Comparison of ENCODE assay signal across 9 mouse cellular contexts in genomic region chr19:18578216-18579011, GRCm38 (mm10). TPM values are rescaled to one million over a fixed set of nuclear protein-coding genes. Genes with fewer than 3 reads are reported as not detected.
A peak's percentile ranks its signal among the peaks of the same experiment; 100 is the strongest.
DNase-seq lines count a peak whose midpoint lies in the region; ATAC-seq and TF ChIP-seq lines count a peak whose summit lies in the region.
"Had no signal": no experiment of that assay in that cellular context is flagged by ENCODE, and none has a peak within 500 bp of the region (broad histone marks: within the 10 kb centered on the region; RNA-seq: fewer than 3 reads in every experiment).

No protein-coding gene starts in this region.

- peak overlapping the region; percentile 70 for H3K27ac ChIP-seq in lung, embryonic 15.5 days
- H3K27ac ChIP-seq in embryonic facial prominence, embryonic 15.5 days (replicated peaks): peak overlapping the region; percentile 44; the same call in 1 of the 2 replicates

- H3K9me3 ChIP-seq in lung, embryonic 15.5 days: no peaks in the 10 kb centered on the region
- no peaks in the 10 kb centered on the region for H3K9me3 ChIP-seq in embryonic facial prominence, embryonic 15.5 days (replicated peaks)
- H3K9me3 ChIP-seq: G1E had no signal

- H3K4me1 ChIP-seq in lung, embryonic 15.5 days: peaks cover 9% of the 10 kb centered on the region; the same call in 1 of the 2 replicates
- no peaks in the 10 kb centered on the region for H3K4me1 ChIP-seq in lung, adult 2 months (ENCODE audit: control insufficient read depth, insufficient read depth, low read length)
- peaks cover 14% of the 10 kb centered on the region for H3K4me1 ChIP-seq in embryonic facial prominence, embryonic 15.5 days

- no peaks in the 10 kb centered on the region for H3K36me3 ChIP-seq in lung, embryonic 15.5 days
- H3K36me3 ChIP-seq in embryonic facial prominence, embryonic 15.5 days: no peaks in the 10 kb centered on the region

- no peak for TF ChIP-seq CTCF in lung, adult 2 months (IDR thresholded peaks at IDR 0.05; ENCODE audit: insufficient read depth, low read length)

- H3K9ac ChIP-seq in lung, embryonic 15.5 days: no peak overlapping the region
- no peak overlapping the region for H3K9ac ChIP-seq in embryonic facial prominence, embryonic 15.5 days

- no peak for DNase-seq in lung, adult 2 months
- peak; percentile 43 for DNase-seq in kidney, postnatal 14 days
- DNase-seq in retina, embryonic 14.5 days (ENCODE audit: low spot score): peak; percentile 49
- DNase-seq in ovary, adult 18-20 months (ENCODE audit: low spot score): no peak
- no peak for DNase-seq in gastrocnemius, postnatal 4 days (ENCODE audit: low spot score in 2 of 2)
- DNase-seq in gastrocnemius, postnatal 25 days: no peak

- H3K4me2 ChIP-seq in lung, embryonic 15.5 days: peak overlapping the region; percentile 37
- H3K4me2 ChIP-seq in embryonic facial prominence, embryonic 15.5 days (replicated peaks): peak overlapping the region; percentile 40

- TF ChIP-seq POLR2A in lung, adult 2 months (IDR thresholded peaks at IDR 0.05; ENCODE audit: borderline replicate concordance, extremely low read depth, low read depth, low read length): no peak

- ATAC-seq in lung, embryonic 15.5 days (ENCODE audit: borderline replicate concordance, extremely low read depth, low FRiP score, low TSS enrichment): peak; percentile 90
- ATAC-seq in embryonic facial prominence, embryonic 15.5 days (ENCODE audit: insufficient number of reproducible peaks, low FRiP score, low TSS enrichment, low read depth): peak; percentile 63

- 22% methylated on average over 17 of the region's 17 CpGs for WGBS in lung, embryonic 15.5 days
- WGBS in lung, adult 2 months: 52% methylated on average over 17 of the region's 17 CpGs
- WGBS in embryonic facial prominence, embryonic 15.5 days: 35% methylated on average over 17 of the region's 17 CpGs

- no peak overlapping the region for H3K4me3 ChIP-seq in lung, embryonic 15.5 days
- H3K4me3 ChIP-seq in lung, adult 2 months (replicated peaks; ENCODE audit: extremely low read depth, low read depth, low read length): no peak overlapping the region
- peak overlapping the region; percentile 16; the same call in 1 of the 2 replicates for H3K4me3 ChIP-seq in embryonic facial prominence, embryonic 15.5 days (replicated peaks)

- H3K27me3 ChIP-seq in lung, embryonic 15.5 days: no peaks in the 10 kb centered on the region
- no peaks in the 10 kb centered on the region for H3K27me3 ChIP-seq in embryonic facial prominence, embryonic 15.5 days

RNA-seq across cellular contexts. Expression of gene Ostf1, which starts 53.2 kb away (rescaled TPM):
- polyA plus RNA-seq in lung, embryonic 15.5 days (2015; fragmentation: Nextera tagmentation; extraction: Ambion mirVana): 102 and 103 TPM in 2 replicates
- polyA plus RNA-seq in lung, adult 2 months (2012; rRNA removed): 76.8 and 79.7 TPM in 2 replicates
- polyA plus RNA-seq in embryonic facial prominence, embryonic 15.5 days (2015; fragmentation: Nextera tagmentation; extraction: Ambion mirVana): 124 and 125 TPM in 2 replicates
- 10 to 100 TPM; 39.9 to 42.2 TPM for total RNA-seq in gastrocnemius, postnatal 4 days (2021)
- total RNA-seq in gastrocnemius, postnatal 25 days (2021): 10 to 100 TPM; 19.1 to 26.4 TPM

RNA-seq across cellular contexts. Expression of gene Nmrk1, which starts 53.3 kb away (rescaled TPM):
- 8.8 and 11.0 TPM in 2 replicates for polyA plus RNA-seq in lung, embryonic 15.5 days (2015; fragmentation: Nextera tagmentation; extraction: Ambion mirVana)
- 3.0 and 4.7 TPM in 2 replicates for polyA plus RNA-seq in lung, adult 2 months (2012; rRNA removed)
- polyA plus RNA-seq in embryonic facial prominence, embryonic 15.5 days (2015; fragmentation: Nextera tagmentation; extraction: Ambion mirVana): 20.0 and 21.0 TPM in 2 replicates
- total RNA-seq in gastrocnemius, postnatal 4 days (2021): 1 to 10 TPM; 5.6 to 5.9 TPM
- 1 to 10 TPM; 2.2 to 2.7 TPM for total RNA-seq in gastrocnemius, postnatal 25 days (2021)

Comparison
In these comparisons a context has a peak if more than half of its experiments do, and no peak if none do; other contexts are left out.
1. DNase-seq: peak in kidney, postnatal 14 days (single experiment) and retina, embryonic 14.5 days (single experiment); none in lung, adult 2 months (single experiment), ovary, adult 18-20 months (single experiment), gastrocnemius, postnatal 4 days (0 of 2) and gastrocnemius, postnatal 25 days (single experiment).